Mouse (Mus musculus) forebrain, embryonic 11.5 days (tissue): ENCODE results near the gene Otx2. TPM values are rescaled to one million over a fixed set of nuclear protein-coding genes. Genes with fewer than 3 reads are reported as not detected.

Source experiments
- ATAC-seq: fragments of 200-750 bp; cut with Nextera tagmentation; replicated peaks from 2 replicates; pipeline ENCODE4 v1.8.0; 2017; ENCODE audit warnings: moderate TSS enrichment; ENCODE audit not compliant: low FRiP score
- DNase-seq: peaks from one replicate; pipeline ENCODE4 v3.0.0-alpha.2; 2017; ENCODE audit warnings: low spot score
- H3K27ac ChIP-seq: fragments of 300-500 bp; sonication (generic); 2 replicates; pipeline ENCODE4 v1.5.1; 2014; ENCODE audit warnings: low read depth, low read length
- H3K27me3 ChIP-seq: fragments of 300-500 bp; sonication (generic); 2 replicates; pipeline ENCODE4 v1.6.1; 2014; ENCODE audit warnings: mild to moderate bottlenecking, low read length, mixed read lengths; ENCODE audit not compliant: control insufficient read depth, insufficient read depth
- H3K36me3 ChIP-seq: fragments of 300-500 bp; sonication (generic); 2 replicates; pipeline ENCODE4 v1.6.1; 2014; ENCODE audit warnings: mild to moderate bottlenecking, low read length, moderate library complexity, mixed read lengths; ENCODE audit not compliant: control insufficient read depth, insufficient read depth
- H3K4me1 ChIP-seq: fragments of 300-500 bp; sonication (generic); replicated peaks from 2 replicates; pipeline ENCODE4 v1.6.1; 2014; ENCODE audit warnings: low read length, mixed read lengths; ENCODE audit not compliant: control insufficient read depth, insufficient read depth
- H3K4me2 ChIP-seq: fragments of 300-500 bp; sonication (generic); 2 replicates; pipeline ENCODE4 v1.6.1; 2014; ENCODE audit warnings: low read depth, mild to moderate bottlenecking, low read length, moderate library complexity, mixed read lengths; ENCODE audit not compliant: severe bottlenecking
- H3K4me3 ChIP-seq: fragments of 300-500 bp; sonication (generic); 2 replicates; pipeline ENCODE4 v1.5.1; 2014; ENCODE audit warnings: low read depth, low read length
- H3K9ac ChIP-seq: fragments of 300-500 bp; sonication (generic); 2 replicates; pipeline ENCODE4 v1.6.1; 2014; ENCODE audit warnings: low read length
- H3K9me3 ChIP-seq: fragments of 300-500 bp; sonication (generic); 2 replicates; pipeline ENCODE4 v1.6.1; 2016; ENCODE audit warnings: low read length, mixed read lengths; ENCODE audit not compliant: control insufficient read depth
- WGBS: fragments of 180-500 bp; shearing (Covaris S2); extraction: QIAGEN DNeasy Blood & Tissue Kit; methylation state at CpG from one replicate; pipeline ENCODE4 v1.1.7; 2014; 5-methylcytosine and 5-hydroxymethylcytosine counted together
- polyA plus RNA-seq: library from polyadenylated mRNA; unstranded; fragments of >200 nt; fragmentation: Nextera tagmentation; extraction: Ambion mirVana; gene quantifications from 2 replicates; pipeline ENCODE4 v1.2.1, GENCODE M21; 2014

The Otx2 gene
- polyA plus RNA-seq, 1 experiment from 2014 or later: 78.7 TPM

DNA sequence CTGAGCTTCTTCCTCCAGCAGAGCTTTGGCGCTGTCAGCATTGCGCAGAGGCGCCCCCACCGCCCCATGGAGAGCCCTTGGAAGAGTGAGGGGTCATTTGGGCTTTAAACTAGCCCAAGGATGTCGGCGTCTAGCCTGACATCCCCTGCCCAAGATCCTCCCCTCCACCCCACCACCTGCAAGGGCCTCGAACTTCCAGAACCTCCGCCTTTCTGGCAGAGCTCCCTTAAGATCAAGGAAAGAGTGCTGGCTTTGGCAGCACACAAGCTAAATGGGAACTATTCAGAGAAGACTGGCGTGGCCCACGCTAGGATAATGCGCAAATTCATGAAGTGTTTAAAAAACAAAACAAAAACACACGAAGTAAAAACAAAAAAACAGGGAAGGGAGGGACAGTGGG is 21.4 kb downstream of the Otx2 start:
- 20% methylated on average over 12 of the region's 12 CpGs for WGBS
- no peak overlapping the region for H3K9ac ChIP-seq
- no peak for ATAC-seq
- DNase-seq: no peak
- H3K4me3 ChIP-seq: no peak overlapping the region
- H3K4me2 ChIP-seq: no peak overlapping the region
- peaks cover 47% of the 10 kb centered on the region for H3K27me3 ChIP-seq
- no peak overlapping the region for H3K27ac ChIP-seq
- no peaks in the 10 kb centered on the region for H3K9me3 ChIP-seq
- H3K36me3 ChIP-seq: no peaks in the 10 kb centered on the region
- peaks cover 16% of the 10 kb centered on the region; the same call in 1 of the 2 replicates for H3K4me1 ChIP-seq

DNA sequence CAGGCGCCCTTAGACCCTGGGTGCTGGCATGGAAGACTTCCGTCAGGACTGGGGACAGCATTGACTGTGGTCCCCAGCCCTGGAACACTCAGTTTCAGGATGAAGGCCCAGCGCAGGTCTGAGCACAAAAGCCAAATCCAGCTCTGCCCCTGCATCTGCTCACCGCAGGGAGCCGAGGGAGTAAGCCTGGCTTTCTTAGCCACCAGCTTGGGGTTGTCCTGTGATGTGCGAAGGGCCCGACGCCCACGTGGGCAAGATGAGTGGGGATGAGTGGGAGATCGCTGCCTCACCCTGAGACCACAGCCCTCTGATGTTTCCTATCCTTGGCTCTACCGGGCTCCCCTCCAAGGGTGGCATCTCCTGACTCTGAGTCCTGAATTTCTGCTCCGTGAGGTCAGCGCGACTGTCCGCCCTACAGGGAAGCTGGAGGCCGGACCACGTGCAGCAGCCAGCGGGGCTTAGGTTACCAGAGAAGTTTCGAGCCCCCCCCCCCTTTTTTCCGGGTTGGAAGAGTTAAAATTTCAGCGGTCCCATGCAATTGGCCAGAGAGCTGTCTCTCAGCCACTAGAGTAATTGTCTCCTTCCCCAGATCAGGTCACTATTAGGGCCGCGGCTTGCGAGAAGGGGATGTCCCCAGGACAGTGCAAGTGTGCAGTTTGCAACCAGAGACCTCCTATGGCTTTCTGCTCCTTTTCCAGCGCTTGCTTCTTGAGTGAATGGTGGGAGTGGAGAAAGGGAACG is 22.0 kb downstream of the Otx2 start:
- Histone ChIP-seq H3K4me1 (peaks cover 16% of the 10 kb centered on the region; the same call in 1 of the 2 replicates), H3K9ac (no peak overlapping the region), H3K4me2 (peak overlapping the region; percentile 6; the same call in 1 of the 2 replicates), H3K4me3 (no peak overlapping the region), H3K27me3 (peaks cover 43% of the 10 kb centered on the region), H3K36me3 (no peaks in the 10 kb centered on the region), H3K27ac (no peak overlapping the region), H3K9me3 (no peaks in the 10 kb centered on the region)
- ATAC-seq (0 out of 2 replicates have a peak, but pooled peaks have one; percentile 48), DNase-seq (no peak)
- 4% methylated on average over 26 of the region's 26 CpGs for WGBS

DNA sequence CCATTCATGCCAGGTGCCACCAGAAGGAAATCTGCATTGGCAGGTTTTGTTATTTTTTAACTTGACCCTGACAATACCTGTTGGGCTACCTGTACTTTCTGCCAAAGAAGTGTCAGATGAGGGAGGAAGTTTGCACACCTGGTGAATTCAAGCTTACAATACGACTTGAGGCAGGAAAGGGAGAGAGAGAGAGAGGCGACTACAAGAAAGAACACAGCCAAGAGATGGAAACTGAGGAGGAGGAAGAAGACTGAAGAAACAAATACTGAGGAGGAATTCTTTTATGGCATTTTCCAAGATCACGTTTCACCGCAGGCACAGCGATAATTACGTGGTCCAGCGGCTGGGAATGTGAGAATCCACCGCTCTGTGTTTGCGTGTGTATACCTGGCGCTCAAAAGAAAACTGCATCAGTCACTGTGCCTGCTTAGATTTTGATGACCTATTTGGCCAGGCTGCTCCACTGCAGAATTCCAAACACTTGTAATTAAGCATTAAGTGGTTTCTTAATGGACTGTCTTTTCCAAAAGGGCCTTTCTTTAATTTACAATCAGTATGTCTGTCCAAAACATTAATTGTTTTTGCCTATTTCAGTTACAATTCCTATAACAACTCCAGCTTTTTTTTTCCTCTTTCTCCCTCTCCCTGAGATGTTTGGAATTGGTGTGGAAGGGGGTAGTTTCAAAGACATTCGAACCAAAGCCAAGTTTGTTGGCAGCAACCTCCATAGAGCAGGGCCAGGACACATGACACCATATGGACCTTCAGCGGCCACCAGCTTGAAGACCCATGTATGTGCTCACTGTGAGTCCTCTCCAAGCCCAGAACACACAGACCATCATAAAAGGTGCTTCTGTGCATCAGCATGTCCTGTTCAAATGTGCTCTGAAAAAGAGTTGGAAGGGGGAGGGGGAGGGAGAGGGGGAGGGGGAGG is 31.9 kb downstream of the Otx2 start:
- Histone ChIP-seq H3K4me2 (no peak overlapping the region), H3K27ac (no peak overlapping the region), H3K9ac (no peak overlapping the region), H3K36me3 (no peaks in the 10 kb centered on the region), H3K4me3 (no peak overlapping the region), H3K27me3 (peaks cover 3% of the 10 kb centered on the region; the same call in 1 of the 2 replicates), H3K9me3 (no peaks in the 10 kb centered on the region; the same call in 1 of the 2 replicates), H3K4me1 (no peaks in the 10 kb centered on the region)
- DNase-seq (no peak), ATAC-seq (no peak)
- 71% methylated on average over 12 of the region's 12 CpGs for WGBS

DNA sequence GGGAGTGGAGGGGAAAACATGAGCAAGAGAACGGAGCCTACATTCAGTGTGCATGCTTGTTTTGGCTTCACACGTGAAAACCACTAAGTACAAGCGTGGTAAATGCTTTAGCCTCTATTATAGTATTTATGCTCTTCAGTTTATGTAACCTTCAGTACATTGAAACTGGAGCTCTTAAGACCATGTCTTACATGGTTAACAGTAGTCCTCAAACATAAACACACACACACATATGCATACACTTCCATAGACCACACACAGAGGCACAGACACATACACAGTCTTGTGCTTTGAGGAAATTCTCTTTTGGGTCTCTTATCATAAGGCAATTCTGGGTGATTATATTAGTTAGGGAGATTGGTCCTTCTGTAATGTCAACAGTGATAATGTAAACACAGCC is 40.5 kb downstream of the Otx2 start:
- ATAC-seq (no peak), DNase-seq (no peak)
- Histone ChIP-seq H3K4me1 (no peaks in the 10 kb centered on the region), H3K9me3 (no peaks in the 10 kb centered on the region), H3K9ac (no peak overlapping the region), H3K27ac (no peak overlapping the region), H3K36me3 (no peaks in the 10 kb centered on the region), H3K4me2 (no peak overlapping the region), H3K27me3 (no peaks in the 10 kb centered on the region), H3K4me3 (no peak overlapping the region)
- WGBS: 92% methylated on average over 3 of the region's 3 CpGs

DNA sequence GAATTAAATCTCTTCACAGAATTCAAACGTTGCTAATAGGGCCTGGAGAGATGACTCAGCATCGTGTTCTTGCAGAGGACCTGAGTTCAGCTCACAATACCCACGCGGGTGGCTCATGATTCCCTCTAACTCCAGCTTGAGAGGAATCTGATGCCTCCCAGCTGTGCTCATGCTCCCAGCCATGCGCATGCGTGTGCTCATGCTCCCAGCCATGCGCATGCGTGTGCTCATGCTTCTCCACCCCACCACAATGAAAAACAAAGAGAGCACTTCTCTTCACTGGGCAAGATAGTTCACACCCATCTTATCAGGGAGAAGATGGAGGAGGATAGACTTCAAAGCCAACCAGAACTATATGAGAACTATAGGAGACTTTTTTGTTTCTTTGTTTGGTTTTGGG is 41.3 kb downstream of the Otx2 start:
- Histone ChIP-seq H3K4me1 (no peaks in the 10 kb centered on the region), H3K9me3 (no peaks in the 10 kb centered on the region), H3K9ac (no peak overlapping the region), H3K4me3 (no peak overlapping the region), H3K36me3 (no peaks in the 10 kb centered on the region), H3K27me3 (no peaks in the 10 kb centered on the region), H3K27ac (no peak overlapping the region), H3K4me2 (no peak overlapping the region)
- DNase-seq (no peak), ATAC-seq (no peak)
- 92% methylated on average over 8 of the region's 8 CpGs for WGBS

DNA sequence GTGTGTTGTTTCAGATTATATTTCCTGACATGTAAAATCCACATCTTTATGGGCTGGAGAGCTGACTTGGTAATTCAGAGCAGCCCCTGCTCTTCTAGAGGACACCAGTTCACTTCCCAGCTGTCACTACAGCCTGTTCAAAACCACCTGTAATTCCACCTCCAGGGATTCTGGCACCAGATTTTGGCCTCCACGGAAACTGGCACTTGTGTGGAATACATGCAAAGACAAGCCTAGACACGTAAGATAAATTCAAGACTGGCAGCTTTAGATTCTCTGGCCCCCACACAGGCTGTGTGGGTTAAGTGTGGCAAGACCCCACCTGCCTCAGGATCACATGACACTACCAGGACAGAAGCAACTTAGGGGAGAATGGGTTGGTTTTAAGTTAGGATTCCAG is 42.1 kb downstream of the Otx2 start:
- no peak for DNase-seq
- no peak overlapping the region for H3K4me2 ChIP-seq

DNA sequence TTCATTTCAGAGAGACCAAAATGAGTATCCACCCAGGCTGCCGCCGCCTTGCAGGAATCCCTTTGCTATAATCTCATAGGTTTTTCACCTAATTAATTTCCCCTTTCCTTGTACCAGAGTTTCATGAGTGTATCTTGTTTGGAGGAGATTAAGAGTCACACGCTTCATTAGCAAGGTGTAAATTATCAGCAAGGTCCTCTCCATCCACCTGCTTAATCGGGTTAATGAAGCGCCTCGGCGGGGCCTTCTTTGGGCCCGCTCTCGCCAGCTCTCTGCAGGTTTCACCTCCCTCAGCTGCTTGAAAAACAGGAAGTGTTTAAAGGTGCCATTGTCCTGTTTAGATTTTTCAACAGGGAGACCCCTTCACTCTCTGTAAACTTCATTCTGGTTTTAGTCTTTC is 44.2 kb downstream of the Otx2 start:
- Histone ChIP-seq H3K9me3 (no peaks in the 10 kb centered on the region), H3K27me3 (no peaks in the 10 kb centered on the region), H3K4me3 (no peak overlapping the region), H3K4me1 (no peaks in the 10 kb centered on the region), H3K4me2 (no peak overlapping the region), H3K27ac (no peak overlapping the region), H3K36me3 (no peaks in the 10 kb centered on the region), H3K9ac (no peak overlapping the region)
- 47% methylated on average over 9 of the region's 9 CpGs for WGBS
- DNase-seq (no peak), ATAC-seq (no peak)

More for the DNA sequence above, 42.1 kb downstream of the Otx2 start:
- WGBS: 91% methylated on average over 2 of the region's 2 CpGs
- Histone ChIP-seq H3K27ac (no peak overlapping the region), H3K27me3 (no peaks in the 10 kb centered on the region), H3K9me3 (no peaks in the 10 kb centered on the region), H3K9ac (no peak overlapping the region), H3K4me1 (no peaks in the 10 kb centered on the region), H3K36me3 (no peaks in the 10 kb centered on the region), H3K4me3 (no peak overlapping the region)
- no peak for ATAC-seq

DNA sequence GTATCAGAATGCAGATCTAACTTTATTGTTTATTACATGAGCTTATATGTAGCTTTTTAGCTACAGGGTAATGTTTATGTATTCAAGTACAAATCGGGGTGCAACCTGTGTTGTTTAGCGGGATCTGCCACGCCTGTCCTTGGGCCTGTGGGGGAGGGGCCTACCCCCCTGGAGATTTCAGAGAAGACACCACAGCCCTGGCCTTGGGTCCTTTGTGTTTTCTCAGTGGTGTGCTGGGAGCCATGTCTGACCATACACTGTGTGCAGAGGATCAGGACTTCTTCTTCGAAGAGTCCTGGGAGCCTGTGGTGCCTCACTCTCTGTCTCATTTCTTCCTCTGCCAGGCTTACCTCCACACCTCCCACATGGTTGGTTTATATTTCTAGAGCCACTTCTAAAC is 47.3 kb downstream of the Otx2 start:
- H3K27ac ChIP-seq: no peak overlapping the region
- 85% methylated on average over 4 of the region's 4 CpGs for WGBS

More for the DNA sequence above, 47.3 kb downstream of the Otx2 start:
- no peak for DNase-seq
- no peak for ATAC-seq
- Histone ChIP-seq H3K4me3 (no peak overlapping the region), H3K36me3 (no peaks in the 10 kb centered on the region), H3K4me1 (no peaks in the 10 kb centered on the region), H3K27me3 (no peaks in the 10 kb centered on the region), H3K9me3 (no peaks in the 10 kb centered on the region), H3K4me2 (no peak overlapping the region), H3K9ac (no peak overlapping the region)
